Mouse (Mus musculus) right cerebral cortex, postnatal 4 days (tissue): ENCODE data around the gene Cand2.
A peak's percentile ranks its signal among the peaks of the same experiment; 100 is the strongest.

Source experiments
- DNase-seq: peaks from one replicate; pipeline ENCODE4 v3.0.0-alpha.2; 2022

The Cand2 gene

GRCm38 (mm10) chr6:115774501-115774921, at the start of gene Cand2:
Gene Cand2 (plus strand): TSS chr6:115774538.
- DNase-seq: peak; percentile 78

- peak; percentile 39 for DNase-seq
Measured at GRCm38 (mm10) chr6:115727108-115727507, 47.2 kb upstream of the Cand2 start.

- DNase-seq: no peak
Measured at GRCm38 (mm10) chr6:115727570-115727969, 46.8 kb upstream of the Cand2 start.

GRCm38 (mm10) chr6:115730560-115731342, 43.6 kb upstream of the Cand2 start:
- DNase-seq: no peak

- no peak for DNase-seq
Measured at GRCm38 (mm10) chr6:115732341-115732928, 41.9 kb upstream of the Cand2 start.

- peak; percentile 70 for DNase-seq
Measured at GRCm38 (mm10) chr6:115734909-115735308, 39.4 kb upstream of the Cand2 start.

GRCm38 (mm10) chr6:115739056-115739455, 35.3 kb upstream of the Cand2 start:
- DNase-seq: no peak

- no peak for DNase-seq
Measured at GRCm38 (mm10) chr6:115743569-115743968, 30.8 kb upstream of the Cand2 start.

GRCm38 (mm10) chr6:115746326-115746725, 28.0 kb upstream of the Cand2 start:
- no peak for DNase-seq

GRCm38 (mm10) chr6:115755536-115755935, 18.8 kb upstream of the Cand2 start:
- DNase-seq: no peak

GRCm38 (mm10) chr6:115758981-115759435, 15.3 kb upstream of the Cand2 start:
- no peak for DNase-seq

- DNase-seq: no peak
Measured at GRCm38 (mm10) chr6:115759461-115759860, 14.9 kb upstream of the Cand2 start.

GRCm38 (mm10) chr6:115760137-115760536, 14.2 kb upstream of the Cand2 start:
- DNase-seq: no peak

GRCm38 (mm10) chr6:115760982-115761381, 13.4 kb upstream of the Cand2 start:
- DNase-seq: no peak

GRCm38 (mm10) chr6:115761995-115762756, 12.2 kb upstream of the Cand2 start, which contains the start of gene Tmem40:
Gene Tmem40 (minus strand): TSS chr6:115762410.
- no peak for DNase-seq

- peak; percentile 51 for DNase-seq
Measured at GRCm38 (mm10) chr6:115764179-115764578, 10.2 kb upstream of the Cand2 start.

GRCm38 (mm10) chr6:115767357-115767756, 7.0 kb upstream of the Cand2 start:
- DNase-seq: no peak

- DNase-seq: no peak
Measured at GRCm38 (mm10) chr6:115768207-115768606, 6.1 kb upstream of the Cand2 start.

- DNase-seq: no peak
Measured at GRCm38 (mm10) chr6:115770059-115770670, 4.2 kb upstream of the Cand2 start.

- DNase-seq: no peak
Measured at GRCm38 (mm10) chr6:115770852-115771251, 3.5 kb upstream of the Cand2 start.

GRCm38 (mm10) chr6:115772201-115772600, 2.1 kb upstream of the Cand2 start:
- DNase-seq: no peak

- DNase-seq: no peak
Measured at GRCm38 (mm10) chr6:115772604-115773003, 1.7 kb upstream of the Cand2 start.

GRCm38 (mm10) chr6:115773966-115774413, 348 bp upstream of the Cand2 start:
- peak; percentile 20 for DNase-seq
